Mouse (Mus musculus) C2C12 (cell line): ENCODE data around the gene Esam. TPM values are rescaled to one million over a fixed set of nuclear protein-coding genes. Genes with fewer than 3 reads are reported as not detected.

Experiments
- H3K27me3 ChIP-seq: one replicate; pipeline ENCODE4 v1.6.1; 2011; ENCODE audit not compliant: control insufficient read depth, insufficient read depth, insufficient read length
- H3K36me3 ChIP-seq: one replicate; pipeline ENCODE4 v1.6.1; 2011; ENCODE audit not compliant: control insufficient read depth, insufficient read depth
- H3K4me3 ChIP-seq: one replicate; pipeline ENCODE4 v1.5.1; 2011; ENCODE audit warnings: mild to moderate bottlenecking, control low read depth; ENCODE audit not compliant: poor library complexity, insufficient read depth, severe bottlenecking
- H3K79me2 ChIP-seq: one replicate; pipeline ENCODE4 v1.6.1; 2011; ENCODE audit not compliant: control insufficient read depth, insufficient read depth
- H3K79me3 ChIP-seq: one replicate; pipeline ENCODE4 v1.6.1; 2011; ENCODE audit warnings: low read depth, control low read depth
- H3ac ChIP-seq: one replicate; pipeline ENCODE3; 2011; ENCODE audit warnings: low read depth; ENCODE audit not compliant: control insufficient read depth, insufficient read length
- CEBPB ChIP-seq: IDR thresholded peaks from one replicate; pipeline ENCODE4 v1.6.1; 2011; ENCODE audit warnings: low read depth, mild to moderate bottlenecking, control low read depth, moderate library complexity
- CTCF ChIP-seq: IDR thresholded peaks from one replicate; pipeline ENCODE4 v1.5.1; 2011; ENCODE audit not compliant: control insufficient read depth, insufficient read depth, insufficient read length
- FOSL1 ChIP-seq: IDR thresholded peaks from one replicate; pipeline ENCODE4 v1.8.0; 2011; ENCODE audit warnings: mild to moderate bottlenecking, low read length; ENCODE audit not compliant: poor library complexity, insufficient read depth, severe bottlenecking
- MAX ChIP-seq: IDR thresholded peaks from one replicate; pipeline ENCODE4 v1.6.1; 2011; ENCODE audit warnings: mild to moderate bottlenecking, control low read depth
- MYOD1 ChIP-seq: IDR thresholded peaks from one replicate; pipeline ENCODE4 v1.6.1; 2011; ENCODE audit warnings: low read depth; ENCODE audit not compliant: control insufficient read depth, insufficient read length
- MYOG ChIP-seq: IDR thresholded peaks from one replicate; pipeline ENCODE4 v1.6.1; 2011; ENCODE audit not compliant: control insufficient read depth, insufficient read length; ENCODE audit errors: extremely low read depth
- USF1 ChIP-seq: IDR thresholded peaks from one replicate; pipeline ENCODE4 v1.6.1; 2011; ENCODE audit warnings: low read depth, mild to moderate bottlenecking, control low read depth, moderate library complexity
- polyA plus RNA-seq: library from polyadenylated mRNA; unstranded; fragments of >200 nt; fragmentation: generic; extraction: Trizol; gene quantifications from one replicate; pipeline ENCODE4 v1.2.1, GENCODE M21; 2012; ENCODE audit warnings: missing spikeins

The Esam gene
- polyA plus RNA-seq, 1 experiment, result 0.06 TPM

- no peak overlapping the region for H3ac ChIP-seq
- H3K79me3 ChIP-seq, result no peaks in the 10 kb centered on the region
- H3K4me3 ChIP-seq, result no peak overlapping the region
- TF ChIP-seq CTCF (no peak), USF1 (no peak), MYOG (no peak), MYOD1 (no peak), CEBPB (no peak), MAX (no peak), FOSL1 (no peak)
- peaks cover 19% of the 10 kb centered on the region for H3K36me3 ChIP-seq
- no peaks in the 10 kb centered on the region for H3K27me3 ChIP-seq
- no peaks in the 10 kb centered on the region for H3K79me2 ChIP-seq
Measured at GRCm38 (mm10) chr9:37526443-37527395, 1.2 kb upstream of the Esam start.

- no peak overlapping the region for H3K4me3 ChIP-seq
- H3K79me2 ChIP-seq, result no peaks in the 10 kb centered on the region
- TF ChIP-seq CEBPB, result no peak
- H3ac ChIP-seq, result no peak overlapping the region
- no peaks in the 10 kb centered on the region for H3K27me3 ChIP-seq
- peaks cover 11% of the 10 kb centered on the region for H3K36me3 ChIP-seq
- H3K79me3 ChIP-seq, result no peaks in the 10 kb centered on the region
Measured at GRCm38 (mm10) chr9:37528225-37528970, 520 bp downstream of the Esam start.

GRCm38 (mm10) chr9:37530031-37530887, 2.4 kb downstream of the Esam start:
- no peaks in the 10 kb centered on the region for H3K79me3 ChIP-seq
- TF ChIP-seq USF1 (no peak), MAX (no peak), CEBPB (no peak), MYOD1 (no peak), MYOG (no peak), CTCF (no peak), FOSL1 (no peak)
- H3K4me3 ChIP-seq, result no peak overlapping the region
- H3K27me3 ChIP-seq, result no peaks in the 10 kb centered on the region
- H3K36me3 ChIP-seq, result peaks cover 8% of the 10 kb centered on the region
- H3K79me2 ChIP-seq, result no peaks in the 10 kb centered on the region
- H3ac ChIP-seq, result no peak overlapping the region

GRCm38 (mm10) chr9:37530888-37531705, 3.2 kb downstream of the Esam start:
- TF ChIP-seq CTCF (no peak), FOSL1 (no peak), MAX (no peak), MYOG (no peak), MYOD1 (no peak), CEBPB (no peak), USF1 (no peak)

GRCm38 (mm10) chr9:37536851-37537250, 9.0 kb downstream of the Esam start:
- Histone ChIP-seq H3K79me2 (no peaks in the 10 kb centered on the region), H3K27me3 (no peaks in the 10 kb centered on the region), H3K36me3 (no peaks in the 10 kb centered on the region), H3K4me3 (no peak overlapping the region), H3ac (no peak overlapping the region), H3K79me3 (no peaks in the 10 kb centered on the region)
- no peak for TF ChIP-seq CEBPB
- TF ChIP-seq MYOD1, result no peak
- TF ChIP-seq FOSL1, result no peak
- TF ChIP-seq CTCF, result no peak
- no peak for TF ChIP-seq MAX
- TF ChIP-seq MYOG, result no peak
- TF ChIP-seq USF1, result no peak

More at GRCm38 (mm10) chr9:37530888-37531705, 3.2 kb downstream of the Esam start:
- Histone ChIP-seq H3K79me3 (no peaks in the 10 kb centered on the region), H3K27me3 (no peaks in the 10 kb centered on the region), H3K36me3 (peaks cover 6% of the 10 kb centered on the region), H3K4me3 (no peak overlapping the region), H3K79me2 (no peaks in the 10 kb centered on the region), H3ac (no peak overlapping the region)
